In genomic region chr2:18913642-18914041, GRCm38 (mm10) we compare ENCODE assay signal across 16 mouse cellular contexts.
"Had no signal": no experiment of that assay in that cellular context is flagged by ENCODE, and none has a peak within 500 bp of the region (broad histone marks: within the 10 kb centered on the region; RNA-seq: fewer than 3 reads in every experiment).

No protein-coding gene starts in this region.

- ATAC-seq: midbrain, embryonic 15.5 days had no signal

- H3K4me3 ChIP-seq: kidney, embryonic 15.5 days; liver, embryonic 13.5 days; midbrain, embryonic 12.5 days; midbrain, embryonic 15.5 days; neural tube, embryonic 12.5 days; neural tube, embryonic 15.5 days had no signal

- H3K4me2 ChIP-seq: kidney, embryonic 15.5 days; liver, embryonic 13.5 days; midbrain, embryonic 12.5 days; midbrain, embryonic 15.5 days; neural tube, embryonic 12.5 days; neural tube, embryonic 15.5 days had no signal

- H3K4me1 ChIP-seq: neural tube, embryonic 12.5 days had no signal

- H3K36me3 ChIP-seq: kidney, embryonic 15.5 days; liver, embryonic 13.5 days; midbrain, embryonic 12.5 days; midbrain, embryonic 15.5 days; neural tube, embryonic 12.5 days; neural tube, embryonic 15.5 days had no signal

- H3K9me3 ChIP-seq: kidney, embryonic 15.5 days; liver, embryonic 13.5 days; midbrain, embryonic 12.5 days; midbrain, embryonic 15.5 days; neural tube, embryonic 12.5 days; neural tube, embryonic 15.5 days had no signal

- H3K9ac ChIP-seq: kidney, embryonic 15.5 days; liver, embryonic 13.5 days; midbrain, embryonic 12.5 days; midbrain, embryonic 15.5 days; neural tube, embryonic 12.5 days; neural tube, embryonic 15.5 days had no signal

- H3K27ac ChIP-seq: kidney, embryonic 15.5 days; liver, embryonic 13.5 days; macrophage; midbrain, embryonic 12.5 days; midbrain, embryonic 15.5 days; neural tube, embryonic 12.5 days; neural tube, embryonic 15.5 days had no signal

- DNase-seq: kidney, postnatal 10 days; kidney, postnatal 36 days; left cerebral cortex, postnatal 4 days; liver, embryonic 13.5 days; lung, adult 2 months; right cerebral cortex, adult 18-20 months; right cerebral cortex, postnatal 14 days; right cerebral cortex, postnatal 4 days; thymus, adult 18-20 months; thymus, postnatal 36 days had no signal

- H3K27me3 ChIP-seq: kidney, embryonic 15.5 days; liver, embryonic 13.5 days; midbrain, embryonic 12.5 days; midbrain, embryonic 15.5 days; neural tube, embryonic 12.5 days; neural tube, embryonic 15.5 days had no signal
